Mouse (Mus musculus) stomach, postnatal 0 days (tissue): ENCODE results near the gene Kcnma1. TPM values are rescaled to one million over a fixed set of nuclear protein-coding genes. Genes with fewer than 3 reads are reported as not detected.

Source experiments
- ATAC-seq: fragments of 200-750 bp; cut with Nextera tagmentation; 2 replicates; pipeline ENCODE4 v1.8.0; 2017; ENCODE audit not compliant: low FRiP score, low TSS enrichment
- DNase-seq: peaks from one replicate; pipeline ENCODE4 v3.0.0-alpha.2; 2016; ENCODE audit warnings: low spot score
- H3K27ac ChIP-seq: fragments of 300-500 bp; sonication (generic); replicated peaks from 2 replicates; pipeline ENCODE4 v1.5.1; 2014; ENCODE audit warnings: mild to moderate bottlenecking, control low read depth
- H3K27me3 ChIP-seq: fragments of 300-500 bp; sonication (generic); 2 replicates; pipeline ENCODE4 v1.6.1; 2014; ENCODE audit warnings: low read length; ENCODE audit not compliant: control insufficient read depth, insufficient read depth
- H3K36me3 ChIP-seq: fragments of 300-500 bp; sonication (generic); 2 replicates; pipeline ENCODE4 v1.6.1; 2014; ENCODE audit warnings: low read length, mixed read lengths; ENCODE audit not compliant: control insufficient read depth, insufficient read depth
- H3K4me1 ChIP-seq: fragments of 300-500 bp; sonication (generic); replicated peaks from 2 replicates; pipeline ENCODE4 v1.6.1; 2014; ENCODE audit warnings: antibody characterized with exemption; ENCODE audit not compliant: control insufficient read depth, insufficient read depth
- H3K4me2 ChIP-seq: fragments of 300-500 bp; sonication (generic); replicated peaks from 2 replicates; pipeline ENCODE4 v1.6.1; 2014; ENCODE audit warnings: low read depth, mild to moderate bottlenecking, control low read depth, moderate library complexity
- H3K4me3 ChIP-seq: fragments of 300-500 bp; sonication (generic); 2 replicates; pipeline ENCODE4 v1.5.1; 2014; ENCODE audit warnings: low read depth, low read length, control low read depth
- H3K9ac ChIP-seq: fragments of 300-500 bp; sonication (generic); 2 replicates; pipeline ENCODE4 v1.6.1; 2014; ENCODE audit warnings: mild to moderate bottlenecking, low read length, control low read depth, mixed read lengths
- H3K9me3 ChIP-seq: fragments of 300-500 bp; sonication (generic); 2 replicates; pipeline ENCODE4 v1.6.1; 2016; ENCODE audit warnings: low read length; ENCODE audit not compliant: control insufficient read depth
- CTCF ChIP-seq: IDR thresholded peaks from 2 replicates; pipeline ENCODE4 v1.5.1; 2016; ENCODE audit warnings: antibody characterized with exemption, low read depth, mild to moderate bottlenecking, moderate library complexity
- EP300 ChIP-seq: optimal IDR thresholded peaks from 2 replicates; pipeline ENCODE3; 2016; ENCODE audit warnings: antibody characterized with exemption
- WGBS: fragments of 180-500 bp; shearing (Covaris S2); extraction: QIAGEN DNeasy Blood & Tissue Kit; methylation state at CpG from one replicate; pipeline ENCODE4 v1.1.7; 2014; 5-methylcytosine and 5-hydroxymethylcytosine counted together
- polyA plus RNA-seq: library from polyadenylated mRNA; unstranded; fragments of >200 nt; fragmentation: Nextera tagmentation; extraction: Ambion mirVana; gene quantifications from 2 replicates; pipeline ENCODE4 v1.2.1, GENCODE M21; 2015

Kcnma1 gene
- polyA plus RNA-seq, 1 experiment from 2014 or later: 13.3 TPM

DNA sequence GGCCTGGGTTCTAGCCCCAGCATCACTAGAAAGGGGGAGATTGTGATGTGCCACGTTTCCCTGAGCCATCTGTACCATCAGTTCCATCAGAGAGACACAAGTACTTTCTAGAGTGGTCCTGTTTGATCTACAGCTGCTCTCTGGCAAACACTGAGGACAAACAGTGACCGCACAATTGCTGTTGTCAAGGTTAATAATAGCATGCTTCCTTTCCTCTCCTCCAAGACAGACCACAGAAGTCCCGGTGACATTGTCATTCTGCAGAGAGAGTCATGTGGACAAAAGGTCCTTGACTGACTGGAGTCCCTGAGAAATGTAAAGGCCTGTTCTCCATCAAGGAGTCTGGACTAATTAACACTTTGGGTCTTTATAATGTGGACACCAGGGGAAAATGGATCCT lies 622.7 kb downstream of the Kcnma1 start:
- Histone ChIP-seq H3K27ac (no peak overlapping the region), H3K9me3 (no peaks in the 10 kb centered on the region), H3K4me1 (no peaks in the 10 kb centered on the region), H3K27me3 (no peaks in the 10 kb centered on the region), H3K36me3 (no peaks in the 10 kb centered on the region), H3K4me2 (no peak overlapping the region), H3K4me3 (no peak overlapping the region), H3K9ac (no peak overlapping the region)
- DNase-seq: no peak
- WGBS: 65% methylated on average over 3 of the region's 3 CpGs
- ATAC-seq: no peak
- TF ChIP-seq EP300 (no peak), CTCF (no peak)

DNA sequence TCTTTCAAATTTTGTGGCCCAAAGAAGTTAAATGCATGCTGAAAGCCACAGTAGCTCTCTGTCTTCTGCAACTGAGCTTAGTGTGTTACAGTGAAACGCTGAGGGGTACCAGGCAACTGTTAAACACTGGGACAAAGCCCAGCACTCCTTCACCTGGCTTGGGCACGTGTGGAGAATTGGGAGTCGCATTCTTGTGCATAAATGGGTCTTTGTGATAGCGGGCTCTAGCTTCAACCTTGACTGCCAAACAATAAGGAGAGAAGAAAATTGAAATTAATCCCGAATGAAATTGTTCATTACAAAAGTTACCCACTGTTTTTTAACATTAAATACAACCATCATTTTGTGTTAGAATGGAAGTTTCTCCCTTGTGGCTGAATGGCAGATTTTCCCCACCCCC lies 623.5 kb downstream of the Kcnma1 start:
- Histone ChIP-seq H3K4me3 (no peak overlapping the region), H3K27ac (no peak overlapping the region), H3K27me3 (no peaks in the 10 kb centered on the region), H3K36me3 (no peaks in the 10 kb centered on the region), H3K4me1 (no peaks in the 10 kb centered on the region), H3K9me3 (no peaks in the 10 kb centered on the region), H3K9ac (no peak overlapping the region), H3K4me2 (no peak overlapping the region)
- ATAC-seq (no peak), DNase-seq (no peak)
- 75% methylated on average over 5 of the region's 5 CpGs for WGBS
- TF ChIP-seq CTCF (no peak), EP300 (no peak)

DNA sequence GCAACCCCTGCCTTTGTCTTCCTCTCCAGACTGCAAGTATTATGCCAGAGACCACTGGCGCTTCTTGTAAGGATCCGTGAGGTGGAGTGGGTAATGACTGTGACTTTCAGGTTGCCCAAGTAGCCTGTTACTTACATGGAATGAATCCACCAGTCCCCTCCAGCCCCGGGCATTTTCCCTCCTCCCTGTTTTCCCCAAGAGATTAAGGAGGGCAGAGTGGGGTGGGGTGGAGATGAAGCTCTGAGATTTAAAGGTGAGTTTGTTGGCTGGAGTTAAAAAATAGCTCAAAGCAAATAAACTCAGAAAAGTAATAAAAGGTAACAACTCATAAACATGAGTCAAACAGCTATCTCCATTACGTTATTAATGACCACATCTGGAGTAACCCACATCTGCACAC lies 624.1 kb downstream of the Kcnma1 start:
- ATAC-seq: no peak
- no peaks in the 10 kb centered on the region for H3K9me3 ChIP-seq
- H3K4me1 ChIP-seq: no peaks in the 10 kb centered on the region
- no peak overlapping the region for H3K9ac ChIP-seq
- H3K27me3 ChIP-seq: no peaks in the 10 kb centered on the region
- 54% methylated on average over 4 of the region's 4 CpGs for WGBS
- no peak overlapping the region for H3K4me3 ChIP-seq
- TF ChIP-seq CTCF (no peak), EP300 (no peak)
- no peak for DNase-seq
- no peak overlapping the region for H3K4me2 ChIP-seq
- H3K36me3 ChIP-seq: no peaks in the 10 kb centered on the region
- H3K27ac ChIP-seq: no peak overlapping the region

DNA sequence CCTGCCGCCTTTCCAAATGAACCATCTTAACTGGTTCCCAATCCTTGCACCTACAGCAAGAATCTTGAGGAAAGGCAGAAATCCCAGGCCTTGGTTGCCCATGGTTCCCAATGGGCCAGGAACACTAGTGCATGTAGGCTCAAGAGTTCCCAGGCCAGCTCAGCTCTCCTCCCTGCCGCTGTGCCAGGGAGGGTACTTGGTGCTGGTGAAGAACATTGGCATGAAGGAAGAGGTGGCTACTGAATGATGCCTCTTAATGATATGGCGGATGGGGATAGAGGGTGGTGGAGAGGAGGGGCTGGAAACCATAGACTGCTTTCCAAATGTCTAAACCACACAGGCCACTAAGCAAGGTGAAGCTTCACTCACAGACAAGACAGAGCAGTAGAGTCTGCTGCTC lies 627.5 kb downstream of the Kcnma1 start:
- Histone ChIP-seq H3K9me3 (no peaks in the 10 kb centered on the region), H3K4me3 (no peak overlapping the region), H3K4me1 (no peaks in the 10 kb centered on the region), H3K27ac (no peak overlapping the region), H3K4me2 (no peak overlapping the region), H3K36me3 (no peaks in the 10 kb centered on the region), H3K27me3 (no peaks in the 10 kb centered on the region), H3K9ac (no peak overlapping the region)
- TF ChIP-seq CTCF (no peak), EP300 (no peak)
- no peak for DNase-seq
- WGBS: 98% methylated on average over 3 of the region's 3 CpGs
- no peak for ATAC-seq

DNA sequence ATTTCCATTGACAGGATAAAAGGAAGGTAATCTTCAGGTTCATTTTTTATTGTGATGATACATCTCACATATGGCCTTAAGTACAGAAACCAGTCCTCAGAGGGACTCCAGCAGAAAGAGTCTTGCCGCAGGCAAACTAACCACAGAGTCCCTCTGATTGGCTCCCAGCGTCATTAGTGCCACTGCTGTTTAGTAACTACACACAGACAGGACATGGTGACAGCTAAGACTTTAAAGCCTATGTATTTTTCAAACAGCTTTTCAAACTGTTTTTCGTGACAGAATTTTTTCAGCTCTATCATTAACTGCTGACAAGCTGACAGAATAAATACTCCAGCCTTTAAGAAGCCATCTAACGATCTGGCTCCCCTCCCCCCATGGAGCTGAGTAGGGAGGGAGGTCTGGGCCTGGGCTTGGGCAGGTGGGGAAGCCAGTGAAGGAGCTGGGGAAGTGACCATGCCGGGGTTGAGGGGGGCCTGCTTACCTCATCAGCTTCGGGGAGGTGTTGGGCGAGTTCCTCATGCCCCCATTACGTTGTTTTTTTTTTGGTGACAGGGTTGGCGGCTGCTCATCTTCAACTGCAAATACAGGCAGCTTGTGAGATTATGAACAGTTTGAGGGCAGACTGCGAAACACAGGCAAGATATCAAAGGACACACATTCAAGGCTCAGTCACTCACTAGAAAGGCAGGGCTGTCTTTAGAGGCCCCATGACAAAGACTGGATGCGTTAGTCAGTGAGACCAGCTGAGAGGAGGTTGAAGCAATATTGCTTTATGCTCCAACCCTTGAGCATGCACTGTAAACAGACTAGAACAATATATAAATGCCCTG lies 628.3 kb downstream of the Kcnma1 start:
- Histone ChIP-seq H3K4me3 (no peak overlapping the region), H3K9ac (no peak overlapping the region), H3K27me3 (no peaks in the 10 kb centered on the region), H3K4me2 (no peak overlapping the region), H3K4me1 (no peaks in the 10 kb centered on the region), H3K36me3 (no peaks in the 10 kb centered on the region), H3K27ac (no peak overlapping the region), H3K9me3 (no peaks in the 10 kb centered on the region)
- DNase-seq: no peak
- ATAC-seq: no peak
- WGBS: 60% methylated on average over 11 of the region's 11 CpGs
- TF ChIP-seq EP300: no peak
- TF ChIP-seq CTCF: no peak

DNA sequence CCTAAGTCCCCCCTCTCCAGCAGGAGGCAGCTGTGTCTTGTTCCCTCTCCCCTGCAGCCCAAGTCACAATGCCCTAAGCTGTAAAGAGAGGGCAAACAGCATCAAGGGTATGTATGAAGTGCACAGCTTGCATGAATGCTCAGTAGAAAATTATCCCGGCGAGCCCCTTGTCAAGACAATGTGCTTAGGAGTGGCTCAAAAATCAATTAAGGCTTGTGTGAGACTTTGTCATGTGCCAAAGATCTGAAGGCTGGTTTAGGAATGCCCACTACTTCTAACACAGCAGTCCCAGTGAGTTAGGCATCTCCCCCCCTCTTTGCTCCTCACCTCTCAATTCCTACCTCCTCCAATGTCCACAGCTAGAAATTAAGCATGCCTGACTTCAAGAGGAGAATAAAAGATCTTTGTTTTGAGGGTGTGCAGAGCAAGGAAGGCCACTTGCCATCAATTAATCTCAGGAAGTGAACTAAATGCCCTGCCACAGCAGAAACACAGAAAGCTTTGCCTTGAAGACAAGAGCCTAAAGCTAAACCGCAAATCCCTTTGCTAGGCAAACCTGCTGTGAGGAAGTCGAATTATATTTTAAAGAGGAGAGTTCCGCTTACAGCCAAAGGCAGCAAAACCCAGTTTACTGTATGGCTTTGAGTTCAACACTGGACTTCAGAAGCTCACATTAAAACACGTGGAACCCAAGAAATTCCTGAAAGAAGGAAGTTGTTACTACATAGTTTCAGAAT lies 635.8 kb downstream of the Kcnma1 start:
- 46% methylated on average over 6 of the region's 6 CpGs for WGBS
- Histone ChIP-seq H3K27ac (no peak overlapping the region), H3K4me3 (no peak overlapping the region), H3K9me3 (no peaks in the 10 kb centered on the region), H3K4me2 (no peak overlapping the region), H3K36me3 (no peaks in the 10 kb centered on the region), H3K4me1 (no peaks in the 10 kb centered on the region), H3K9ac (no peak overlapping the region), H3K27me3 (no peaks in the 10 kb centered on the region)
- ATAC-seq: no peak
- DNase-seq: no peak
- TF ChIP-seq EP300 (no peak), CTCF (no peak)
